Mouse (Mus musculus) ES-Bruce4 (cell line): Measurements from ENCODE around the gene Hspb3. TPM values are rescaled to one million over a fixed set of nuclear protein-coding genes. Genes with fewer than 3 reads are reported as not detected.
A peak's percentile ranks its signal among the peaks of the same experiment; 100 is the strongest.

Source experiments
- H3K27ac ChIP-seq: 2 replicates; pipeline ENCODE4 v1.5.1; 2012; ENCODE audit warnings: low read length, inconsistent platforms; ENCODE audit not compliant: insufficient read depth
- H3K27me3 ChIP-seq: 2 replicates; pipeline ENCODE4 v1.6.1; 2012; ENCODE audit warnings: mild to moderate bottlenecking, low read length, inconsistent platforms; ENCODE audit not compliant: control insufficient read depth, poor library complexity, insufficient read depth, severe bottlenecking
- H3K36me3 ChIP-seq: 2 replicates; pipeline ENCODE4 v1.6.1; 2012; ENCODE audit warnings: inconsistent platforms, mild to moderate bottlenecking, low read length, moderate library complexity; ENCODE audit not compliant: control insufficient read depth, poor library complexity, insufficient read depth, severe bottlenecking
- H3K4me1 ChIP-seq: one replicate; pipeline ENCODE4 v1.8.1; 2011; ENCODE audit warnings: low read length; ENCODE audit not compliant: control insufficient read depth, insufficient read depth
- H3K4me3 ChIP-seq: 2 replicates; pipeline ENCODE4 v1.5.1; 2011; ENCODE audit warnings: low read depth, mild to moderate bottlenecking, low read length
- H3K9ac ChIP-seq: 2 replicates; pipeline ENCODE4 v1.6.1; 2012; ENCODE audit warnings: low read depth, mild to moderate bottlenecking, inconsistent platforms; ENCODE audit not compliant: poor library complexity, severe bottlenecking
- H3K9me3 ChIP-seq: replicated peaks from 2 replicates; pipeline ENCODE4 v1.6.1; 2012; ENCODE audit warnings: mild to moderate bottlenecking, low read length, inconsistent platforms; ENCODE audit not compliant: control insufficient read depth, poor library complexity, insufficient read depth, severe bottlenecking
- CTCF ChIP-seq: IDR thresholded peaks from one replicate; pipeline ENCODE4 v1.8.1; 2011; ENCODE audit warnings: low read depth, low read length
- EP300 ChIP-seq: IDR thresholded peaks from 2 replicates; pipeline ENCODE4 v1.6.1; 2011; ENCODE audit warnings: low read depth, low read length; ENCODE audit not compliant: insufficient read depth
- POLR2A ChIP-seq: IDR thresholded peaks from one replicate; pipeline ENCODE4 v1.8.1; 2011; ENCODE audit warnings: low read length; ENCODE audit not compliant: insufficient read depth
- polyA plus RNA-seq: library from polyadenylated mRNA; stranded (reverse); fragments of >200 nt; gene quantifications from 2 replicates; pipeline ENCODE4 v1.2.4, GENCODE M21; 2011; ENCODE audit warnings: low read depth; ENCODE audit not compliant: missing spikeins, insufficient read depth, insufficient read length

Hspb3 gene
- polyA plus RNA-seq = not detected in 2 replicates

DNA sequence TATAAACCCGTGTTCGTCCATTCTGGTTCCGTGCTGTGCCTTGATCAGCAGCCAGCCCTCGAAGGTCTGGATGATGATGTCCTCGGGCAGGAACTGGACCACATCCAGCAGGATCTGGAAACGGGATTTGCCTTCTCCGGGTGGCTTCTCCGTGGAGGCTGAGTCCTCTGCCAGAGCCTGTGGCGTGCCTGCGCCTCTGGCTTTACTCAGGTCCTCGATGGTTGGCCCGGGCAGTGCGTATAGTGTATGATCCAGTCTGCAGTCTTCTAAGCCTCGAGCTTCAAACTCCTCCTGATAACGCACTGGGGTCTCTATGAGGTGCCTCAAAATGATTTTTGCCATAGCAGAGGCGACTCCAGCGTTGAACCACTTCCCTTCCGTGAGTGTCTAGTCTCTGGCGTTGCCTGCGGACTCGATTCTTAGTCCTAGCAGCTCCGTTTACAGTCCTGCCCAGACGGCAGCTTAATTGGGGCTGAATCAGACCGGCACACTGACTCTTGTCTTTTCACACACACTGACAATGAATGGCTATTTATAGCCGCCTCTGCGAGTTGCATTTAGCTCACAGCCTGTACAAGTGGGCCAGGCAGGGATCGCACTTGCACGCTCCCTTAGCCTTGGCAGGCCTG lies at the start of gene Hspb3:
TSS of gene Hspb3 (minus strand) at position 526 of the 629 bp plus-strand sequence.
- no peaks in the 10 kb centered on the region for H3K27me3 ChIP-seq
- H3K36me3 ChIP-seq = no peaks in the 10 kb centered on the region
- H3K4me1 ChIP-seq = no peaks in the 10 kb centered on the region
- H3K4me3 ChIP-seq = no peak within 1 kb of the TSS
- H3K9me3 ChIP-seq = no peaks in the 10 kb centered on the region
- TF ChIP-seq POLR2A (no peak), EP300 (no peak), CTCF (no peak)
- no peak within 1 kb of the TSS for H3K27ac ChIP-seq
- no peak within 1 kb of the TSS for H3K9ac ChIP-seq

DNA sequence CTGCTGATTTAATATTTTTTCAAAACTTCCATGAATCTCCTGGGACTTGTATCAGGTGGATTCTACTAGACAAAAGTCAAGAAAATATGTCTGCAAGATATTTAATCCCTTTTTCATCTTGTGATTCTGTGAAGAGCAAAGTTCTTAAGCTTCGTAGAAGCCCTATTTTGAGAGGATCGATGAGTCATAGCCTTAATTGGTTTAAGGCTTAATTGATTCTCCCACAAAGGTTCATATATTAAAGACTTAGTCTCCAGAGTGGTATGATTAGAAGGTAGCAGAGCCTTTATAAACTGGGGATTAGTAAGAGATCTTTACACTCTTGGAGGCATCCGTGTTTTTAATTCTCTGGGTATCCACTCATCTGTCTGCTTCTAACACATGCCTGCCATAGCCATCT lies 49.7 kb upstream of the Hspb3 start:
- H3K9ac ChIP-seq = no peak overlapping the region
- H3K9me3 ChIP-seq = peaks cover 22% of the 10 kb centered on the region
- TF ChIP-seq EP300 = no peak
- no peak for TF ChIP-seq POLR2A
- TF ChIP-seq CTCF = no peak
- H3K27ac ChIP-seq = no peak overlapping the region
- peaks cover 2% of the 10 kb centered on the region for H3K4me1 ChIP-seq
- no peaks in the 10 kb centered on the region for H3K36me3 ChIP-seq
- H3K27me3 ChIP-seq = no peaks in the 10 kb centered on the region
- no peak overlapping the region for H3K4me3 ChIP-seq

DNA sequence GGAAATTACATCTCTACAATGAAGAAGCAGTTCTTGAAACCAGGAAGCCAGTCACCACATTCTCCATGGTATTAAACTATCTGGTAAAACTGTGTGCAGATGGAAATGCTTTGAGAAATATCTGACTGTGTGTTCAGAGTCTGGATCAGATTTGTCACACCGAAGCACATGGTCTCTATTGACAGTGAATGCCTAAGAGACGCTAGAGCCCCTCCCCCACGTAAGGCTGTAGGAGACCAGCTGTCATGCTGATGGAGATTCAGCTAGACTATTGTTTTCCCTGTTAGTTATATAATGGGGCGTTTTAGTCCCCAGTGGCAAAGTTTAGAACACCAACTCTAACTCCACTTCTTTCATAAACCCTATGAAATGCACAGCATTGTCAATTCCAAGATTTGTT lies 42.7 kb upstream of the Hspb3 start:
- no peaks in the 10 kb centered on the region for H3K27me3 ChIP-seq
- peak; percentile 76 for TF ChIP-seq EP300
- TF ChIP-seq POLR2A = no peak
- no peak for TF ChIP-seq CTCF
- peaks cover 6% of the 10 kb centered on the region for H3K9me3 ChIP-seq
- no peak overlapping the region for H3K9ac ChIP-seq
- no peak overlapping the region for H3K4me3 ChIP-seq
- peaks cover 2% of the 10 kb centered on the region for H3K4me1 ChIP-seq
- no peak overlapping the region for H3K27ac ChIP-seq
- H3K36me3 ChIP-seq = no peaks in the 10 kb centered on the region

DNA sequence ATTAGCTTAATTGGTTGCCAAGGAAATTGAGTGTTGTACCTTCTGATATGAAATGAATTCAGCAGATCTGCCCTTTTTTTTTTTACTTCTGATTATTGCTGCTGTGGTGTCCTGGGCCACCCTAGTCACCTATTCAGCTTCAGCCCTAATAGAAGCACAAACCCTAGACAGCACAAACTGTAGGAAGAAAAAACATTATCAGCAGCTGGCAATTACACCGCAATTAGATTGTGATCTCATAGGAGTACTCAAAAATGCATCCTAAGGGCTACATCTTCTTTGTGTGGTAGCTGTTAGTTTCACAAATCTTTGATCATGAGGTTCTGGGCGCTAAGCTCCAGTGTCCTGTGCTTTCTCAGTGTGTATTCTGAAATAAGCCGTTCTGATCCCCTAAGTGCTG lies 37.7 kb upstream of the Hspb3 start:
- no peak overlapping the region for H3K9ac ChIP-seq

DNA sequence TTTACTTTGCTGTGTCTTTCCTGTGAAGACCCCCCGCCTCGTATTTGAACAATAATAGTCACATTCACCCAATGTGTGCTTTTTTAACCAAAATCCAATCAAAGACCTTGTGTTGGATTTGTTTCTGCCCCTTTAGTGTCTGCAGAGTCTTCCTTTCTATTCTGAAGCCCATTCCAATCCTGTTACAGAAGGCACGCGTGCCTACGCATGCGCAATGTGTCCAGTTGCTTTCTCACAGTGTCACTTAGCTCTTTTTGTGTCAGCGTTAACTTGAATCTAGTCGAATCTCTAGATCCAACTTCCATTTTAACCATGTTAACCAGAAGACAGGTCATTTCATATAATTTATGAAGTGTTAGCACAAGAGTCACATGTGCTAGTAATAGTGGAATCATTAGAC lies 36.5 kb upstream of the Hspb3 start:
- peaks cover 30% of the 10 kb centered on the region for H3K9me3 ChIP-seq
- TF ChIP-seq EP300 (no peak), CTCF (no peak), POLR2A (no peak)
- no peaks in the 10 kb centered on the region for H3K4me1 ChIP-seq
- H3K27me3 ChIP-seq = no peaks in the 10 kb centered on the region
- no peak overlapping the region for H3K27ac ChIP-seq
- H3K4me3 ChIP-seq = no peak overlapping the region
- no peaks in the 10 kb centered on the region for H3K36me3 ChIP-seq
- no peak overlapping the region for H3K9ac ChIP-seq

More for the DNA sequence above, 37.7 kb upstream of the Hspb3 start:
- peaks cover 23% of the 10 kb centered on the region for H3K9me3 ChIP-seq
- H3K4me3 ChIP-seq = no peak overlapping the region
- H3K27me3 ChIP-seq = no peaks in the 10 kb centered on the region
- H3K27ac ChIP-seq = no peak overlapping the region
- H3K4me1 ChIP-seq = no peaks in the 10 kb centered on the region
- no peaks in the 10 kb centered on the region for H3K36me3 ChIP-seq
- TF ChIP-seq CTCF (no peak), POLR2A (no peak), EP300 (no peak)

DNA sequence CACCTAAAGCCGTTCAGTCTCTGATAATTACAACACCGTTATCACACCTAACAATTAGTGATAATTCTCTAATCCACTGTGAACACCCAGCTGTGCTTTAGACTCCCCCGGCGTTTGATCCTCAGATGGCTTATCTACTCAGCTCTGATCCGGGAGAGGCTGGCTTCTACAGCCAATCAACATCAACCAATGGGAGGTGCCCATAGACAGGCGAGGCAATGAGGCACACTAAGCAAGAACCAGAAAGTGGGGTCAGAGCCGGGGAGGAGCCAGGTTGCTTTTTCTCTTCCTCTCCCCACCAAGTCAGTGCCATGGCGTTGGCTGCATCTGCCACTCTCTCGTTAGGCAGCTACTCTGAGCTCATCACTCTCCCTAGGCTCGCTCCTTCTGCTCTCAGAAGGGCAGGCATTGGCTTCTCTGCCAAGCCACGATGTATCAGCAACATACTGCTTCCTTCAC lies 36.0 kb upstream of the Hspb3 start:
- no peaks in the 10 kb centered on the region for H3K27me3 ChIP-seq
- H3K9me3 ChIP-seq = peaks cover 30% of the 10 kb centered on the region
- no peak overlapping the region for H3K9ac ChIP-seq
- H3K36me3 ChIP-seq = no peaks in the 10 kb centered on the region
- no peaks in the 10 kb centered on the region for H3K4me1 ChIP-seq
- H3K4me3 ChIP-seq = no peak overlapping the region
- H3K27ac ChIP-seq = no peak overlapping the region
- no peak for TF ChIP-seq EP300
- TF ChIP-seq CTCF = no peak
- TF ChIP-seq POLR2A = no peak
